Mouse (Mus musculus): ENCODE data around the gene Tspan18.

GRCm38 (mm10) chr2:93354621-93355020 is 20.3 kb upstream of the Tspan18 start:
- TF ChIP-seq CTCF (IDR thresholded peaks at IDR 0.05; ENCODE audit: borderline replicate concordance, control insufficient read depth, extremely low read depth, insufficient read depth, low read length, poor library complexity), result no peak
- no peak for TF ChIP-seq POLR2A (IDR thresholded peaks at IDR 0.05; ENCODE audit: control insufficient read depth, extremely low read depth, insufficient read depth, low read length, poor library complexity)
